Mouse (Mus musculus): ENCODE data around the gene Retsat.

DNA sequence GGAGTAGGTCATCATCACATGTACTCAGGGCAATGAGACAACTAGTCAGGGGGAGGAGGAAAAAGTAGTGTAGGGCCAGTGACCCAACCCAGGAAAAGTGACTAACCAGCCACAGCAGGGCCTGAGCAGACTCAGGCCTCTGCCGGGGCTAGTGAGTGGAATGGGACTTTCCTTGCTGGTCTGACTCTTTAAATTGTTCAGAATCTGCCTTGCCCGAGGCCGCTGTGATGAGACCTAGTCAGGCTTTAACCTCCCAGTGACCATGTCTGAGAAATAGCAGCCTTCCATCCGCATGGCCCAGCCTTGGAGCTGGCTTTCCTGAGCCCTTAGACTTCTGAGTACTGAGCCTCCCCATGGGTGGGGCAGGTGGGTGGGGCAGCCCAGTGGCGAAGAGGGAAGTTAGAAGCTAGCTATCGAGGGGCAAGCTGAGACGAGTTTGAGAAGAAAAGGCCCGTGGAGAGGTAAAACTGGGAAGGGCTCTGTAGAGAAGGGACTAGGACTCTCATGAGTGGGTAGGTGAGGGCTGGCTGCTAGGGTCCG, 49.2 kb upstream of the Retsat start:
- no peak for TF ChIP-seq POLR2A (IDR thresholded peaks at IDR 0.05; ENCODE audit: low read depth, low read length)
- TF ChIP-seq CTCF (conservative IDR thresholded peaks at IDR 0.05; ENCODE audit: insufficient read depth, insufficient read length, low read depth, low read length), result no peak
